Mouse (Mus musculus) retina, adult 2 months (tissue): Measurements from ENCODE around the gene Stard5.

Source experiments
- DNase-seq: peaks from one replicate; pipeline ENCODE4 v3.0.0-alpha.2; 2012; ENCODE audit warnings: low read depth, low spot score

The Stard5 gene

DNA sequence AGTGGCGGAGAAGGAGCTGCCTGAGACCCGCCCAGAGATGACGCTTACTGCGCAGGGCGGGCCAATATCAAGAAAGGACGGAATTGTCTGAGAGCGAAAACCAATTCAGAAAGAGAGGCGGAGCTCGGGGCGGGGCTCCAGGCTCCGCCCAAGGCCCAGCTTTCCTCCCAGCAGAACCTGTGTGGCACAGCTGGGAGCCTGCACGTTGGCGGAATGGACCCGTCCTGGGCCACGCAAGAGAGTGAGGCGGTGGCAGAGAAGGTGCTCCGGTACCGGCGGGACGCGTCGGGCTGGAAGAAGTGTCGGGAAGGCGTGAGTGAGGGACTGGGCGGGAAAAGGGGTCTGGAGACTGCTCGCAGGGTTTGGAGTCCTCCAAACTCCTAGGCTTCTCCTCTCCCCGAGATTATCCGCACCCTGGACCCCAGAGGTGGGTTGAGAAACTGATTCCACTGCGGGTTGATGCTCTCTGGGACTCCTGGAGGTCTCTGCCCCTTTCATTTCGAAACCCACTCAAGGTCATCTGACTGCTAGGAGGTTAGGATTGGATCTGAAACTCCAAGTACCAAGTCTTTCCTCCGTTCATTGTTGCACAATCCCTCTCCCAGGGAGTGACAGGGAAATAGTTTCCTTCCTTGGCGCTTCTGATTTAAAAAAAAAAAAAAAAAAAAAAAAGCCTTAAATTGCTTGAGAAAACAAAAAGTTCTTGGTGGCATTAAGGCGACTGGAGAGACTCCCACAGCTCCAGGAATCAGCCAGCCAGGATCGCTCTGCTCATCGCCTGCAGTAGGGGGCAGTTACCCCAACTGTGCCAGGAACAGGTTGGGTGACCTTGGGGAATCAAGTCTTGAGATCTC, at the start of gene Stard5:
TSS of gene Stard5 (plus strand) at position 132 of the 854 bp plus-strand sequence.
- DNase-seq = peak; percentile 75

DNA sequence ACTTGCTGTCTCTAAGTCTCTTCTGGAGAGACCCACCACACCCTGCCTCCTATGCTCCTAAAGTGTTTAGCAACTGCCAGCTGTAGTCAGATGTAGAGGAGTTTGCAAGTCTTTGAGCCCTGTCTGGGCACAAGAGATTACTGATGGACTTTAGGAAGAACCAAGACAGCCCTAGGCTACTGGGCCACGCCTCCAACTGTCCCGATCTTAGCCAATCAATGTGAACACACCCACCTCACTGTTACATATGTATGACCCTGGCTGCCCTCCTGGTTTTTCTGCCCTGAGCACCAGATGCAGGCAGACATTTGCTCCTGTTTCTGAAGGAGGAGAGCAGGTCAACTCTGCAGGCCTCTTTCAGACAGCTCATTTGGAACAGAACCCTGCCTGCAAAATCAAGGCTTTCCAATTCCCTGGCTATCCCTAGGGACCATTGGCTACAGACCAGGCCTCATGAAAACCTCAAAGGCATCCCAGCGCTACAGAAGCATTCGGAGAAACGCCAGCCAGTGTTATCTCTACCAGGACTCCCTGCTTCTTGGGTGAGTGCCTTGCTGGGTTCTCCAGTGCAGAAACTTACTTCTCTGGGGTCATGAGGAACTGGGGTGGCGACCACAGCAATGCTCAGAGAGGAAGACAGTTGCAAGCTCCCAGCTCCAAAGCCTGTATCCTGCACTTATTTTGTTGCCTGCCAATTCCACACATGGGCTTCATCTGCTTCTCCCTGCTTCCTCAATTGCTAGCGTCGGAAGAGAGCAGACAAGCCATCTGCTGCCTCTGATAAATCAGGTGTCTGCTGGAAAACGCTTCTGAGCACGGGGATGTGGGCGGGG, 46.9 kb upstream of the Stard5 start, which contains the start of gene Tmc3:
TSS of gene Tmc3 (plus strand) at position 289 of the 833 bp plus-strand sequence.
- no peak for DNase-seq

DNA sequence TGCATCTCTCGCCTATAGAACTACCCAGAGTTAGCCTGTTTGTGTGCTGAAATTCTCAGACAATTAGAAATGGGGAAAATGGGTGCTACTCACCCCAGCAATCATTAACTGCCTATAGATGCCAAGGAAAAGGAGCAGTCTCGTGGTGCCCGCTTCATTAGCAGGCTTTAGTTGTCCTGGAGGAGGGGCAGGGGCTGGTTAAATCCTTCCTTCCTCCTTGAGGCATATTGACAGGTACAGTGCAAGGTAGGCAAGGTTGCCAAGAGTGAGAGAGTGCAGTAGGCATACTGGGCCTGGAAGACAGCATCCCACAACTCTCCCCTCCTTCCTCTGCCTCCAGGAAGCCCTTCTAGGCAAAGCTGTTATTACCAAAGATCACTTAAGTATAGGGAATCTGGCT, 37.7 kb upstream of the Stard5 start:
- no peak for DNase-seq

DNA sequence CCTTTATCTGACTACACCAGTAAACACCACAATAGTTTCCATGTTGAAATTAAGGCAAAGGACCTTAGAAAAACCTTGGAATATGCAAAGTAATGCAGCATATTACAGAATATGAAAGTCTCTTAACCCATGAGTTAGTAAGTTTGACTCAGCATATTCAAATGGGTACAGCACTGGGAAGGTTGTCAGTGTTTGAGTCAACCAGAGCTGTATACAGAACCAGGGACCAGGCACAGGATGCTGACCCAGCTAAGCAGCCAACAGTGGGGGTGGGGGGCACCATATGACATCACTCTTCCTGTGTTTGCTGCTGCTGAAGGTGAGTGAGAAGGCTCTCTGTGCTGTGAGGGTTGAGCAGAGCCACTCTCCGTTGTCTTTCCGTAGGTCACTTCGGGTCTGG, 34.7 kb upstream of the Stard5 start:
- no peak for DNase-seq

DNA sequence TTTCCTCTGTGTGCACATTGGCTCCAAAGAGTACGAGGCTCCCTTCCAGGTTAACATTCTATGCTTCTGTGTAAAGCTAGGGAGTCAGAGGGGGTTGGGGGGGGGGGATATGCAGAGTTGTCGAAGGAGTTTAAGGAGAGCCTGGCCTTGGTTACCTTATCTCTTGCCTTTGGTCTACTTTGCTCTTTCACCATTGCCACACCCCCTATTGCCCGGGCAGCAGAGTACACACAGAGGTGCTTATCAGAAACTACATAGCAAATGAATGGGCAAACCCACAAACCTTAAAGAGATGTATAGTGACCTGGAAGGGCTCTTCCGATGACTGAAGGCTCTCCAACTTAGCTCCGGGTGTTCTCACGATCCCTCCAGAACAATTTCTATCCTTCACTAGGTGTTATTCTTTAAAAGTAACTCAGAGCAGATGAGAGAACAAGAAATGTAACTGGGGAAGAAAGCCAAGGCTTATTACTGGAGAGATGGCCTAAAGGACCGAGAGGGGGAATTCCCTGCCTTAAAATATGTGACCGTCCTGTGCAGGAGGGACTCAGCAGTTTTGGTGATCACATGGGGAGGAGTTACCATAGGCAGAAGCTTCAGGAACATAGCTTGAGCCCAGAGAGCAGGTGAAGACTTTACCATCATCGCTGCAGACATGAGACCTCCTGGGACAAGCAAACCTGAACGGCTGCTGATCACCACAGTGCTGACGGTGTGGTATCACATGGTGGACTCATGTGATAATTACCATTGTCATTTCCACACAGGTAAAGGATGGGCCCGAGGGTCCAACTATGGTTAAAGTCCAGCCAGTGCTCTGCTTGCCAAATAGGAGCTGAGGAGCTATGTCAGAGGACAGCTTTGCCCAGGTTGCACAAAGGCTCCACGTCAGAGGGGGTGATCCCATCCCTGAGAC, 32.5 kb upstream of the Stard5 start:
- DNase-seq = no peak

DNA sequence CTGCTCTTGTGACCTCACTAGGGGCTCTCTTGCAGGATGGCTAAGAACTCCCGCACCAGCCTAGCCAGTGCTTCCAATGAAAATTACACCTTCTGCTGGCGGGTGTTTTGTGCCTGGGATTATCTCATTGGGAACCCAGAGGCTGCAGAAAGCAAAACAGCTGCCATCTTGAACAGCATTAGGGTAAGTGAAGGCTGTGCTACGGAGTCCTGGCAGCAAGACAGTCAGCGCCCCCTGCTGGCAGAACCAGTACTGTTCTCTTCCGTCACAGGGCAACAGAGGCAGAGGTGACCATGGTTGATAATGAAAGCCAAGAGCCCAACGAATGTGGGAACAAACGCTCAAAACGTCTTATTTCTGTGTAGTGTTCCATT, 31.9 kb upstream of the Stard5 start:
- DNase-seq = no peak

DNA sequence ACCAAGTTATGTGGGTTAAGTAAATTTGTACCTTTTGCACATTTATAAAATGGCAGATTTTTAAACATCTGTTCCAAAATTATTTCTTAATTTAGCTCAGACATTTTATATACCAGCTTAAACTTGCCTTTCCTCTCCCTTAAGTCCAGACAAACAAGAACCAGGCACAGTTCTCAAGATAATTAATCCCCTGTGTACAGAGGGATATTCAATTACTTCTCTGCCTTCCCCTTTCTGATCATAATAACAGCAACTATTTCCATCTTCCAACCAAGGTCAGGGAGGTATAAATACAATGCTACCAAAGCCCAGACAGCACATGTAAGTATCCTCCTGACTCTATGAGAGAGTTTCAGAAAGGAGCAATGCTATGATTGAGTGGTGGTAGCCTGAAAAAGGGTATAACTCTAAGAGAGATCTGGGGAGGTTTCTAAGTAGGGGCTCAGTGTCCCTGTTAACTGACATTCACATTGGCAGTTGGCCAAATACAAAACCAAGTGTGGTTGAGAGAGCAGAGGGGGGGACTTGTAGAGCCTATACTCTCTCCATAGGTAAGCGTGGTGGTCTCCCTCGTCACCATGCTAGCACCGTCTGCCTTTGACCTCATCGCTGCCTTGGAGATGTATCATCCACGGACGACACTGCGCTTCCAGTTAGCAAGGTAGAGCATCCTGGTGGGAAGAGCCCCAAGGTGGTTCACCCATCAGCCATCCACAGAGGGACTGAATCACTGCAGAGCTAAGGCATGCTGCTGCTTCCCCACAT, 27.4 kb upstream of the Stard5 start:
- no peak for DNase-seq

DNA sequence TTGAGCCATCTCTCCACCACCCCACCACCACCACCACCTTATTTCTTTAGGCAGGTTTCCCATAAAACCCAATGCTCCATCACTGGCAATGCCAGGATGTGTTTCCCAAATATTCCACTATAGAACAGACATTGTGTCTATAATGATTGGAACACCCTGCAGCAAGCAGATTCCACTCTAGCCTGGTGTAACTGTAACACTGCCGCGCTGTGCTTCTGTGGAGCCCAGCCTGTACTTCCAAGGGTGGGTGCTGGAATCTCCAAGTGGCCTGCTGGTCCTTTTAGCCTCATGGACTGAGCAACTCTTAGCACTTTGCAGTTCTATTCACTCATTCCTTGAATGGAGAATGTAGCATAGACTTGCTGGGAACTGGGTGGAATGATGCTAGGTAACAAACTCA, 25.0 kb upstream of the Stard5 start:
- DNase-seq = no peak

DNA sequence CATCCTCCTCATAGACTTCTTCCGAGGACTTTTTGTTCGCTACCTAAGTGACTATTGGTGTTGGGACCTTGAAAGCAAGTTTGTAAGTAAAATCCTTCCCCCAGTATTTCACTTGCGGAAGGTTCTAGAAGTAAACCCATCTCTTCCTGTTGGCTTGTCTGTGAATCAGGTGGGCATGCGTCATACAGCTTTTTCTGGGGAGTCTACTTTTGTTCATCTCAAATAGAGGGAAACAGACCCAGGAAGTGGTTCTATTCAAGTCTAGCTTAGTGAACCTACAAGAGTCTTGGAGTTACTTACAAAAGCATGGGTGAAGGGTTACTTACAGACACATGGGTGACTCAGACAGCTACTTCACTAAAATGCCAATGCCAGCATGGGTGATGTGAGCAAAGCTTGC, 21.9 kb upstream of the Stard5 start:
- no peak for DNase-seq

DNA sequence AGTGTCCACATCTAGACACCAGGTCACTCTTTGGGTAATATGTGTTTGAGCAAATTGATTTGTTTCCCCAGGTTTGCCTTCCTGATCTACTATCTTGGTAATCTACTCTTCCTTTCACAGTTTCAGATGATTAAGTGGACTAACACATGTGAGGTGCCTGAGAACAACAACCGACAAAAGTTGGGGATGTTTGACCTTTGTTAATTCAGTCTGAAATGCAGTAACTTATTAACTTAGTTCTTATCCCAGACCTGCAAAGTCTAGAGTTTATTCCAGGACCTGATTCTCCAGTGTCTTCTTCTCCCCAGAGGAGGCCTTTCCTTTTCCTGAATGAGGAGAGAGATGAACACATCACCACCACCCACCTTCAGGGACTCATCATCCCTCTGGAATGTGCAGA, 19.9 kb upstream of the Stard5 start:
- no peak for DNase-seq

DNA sequence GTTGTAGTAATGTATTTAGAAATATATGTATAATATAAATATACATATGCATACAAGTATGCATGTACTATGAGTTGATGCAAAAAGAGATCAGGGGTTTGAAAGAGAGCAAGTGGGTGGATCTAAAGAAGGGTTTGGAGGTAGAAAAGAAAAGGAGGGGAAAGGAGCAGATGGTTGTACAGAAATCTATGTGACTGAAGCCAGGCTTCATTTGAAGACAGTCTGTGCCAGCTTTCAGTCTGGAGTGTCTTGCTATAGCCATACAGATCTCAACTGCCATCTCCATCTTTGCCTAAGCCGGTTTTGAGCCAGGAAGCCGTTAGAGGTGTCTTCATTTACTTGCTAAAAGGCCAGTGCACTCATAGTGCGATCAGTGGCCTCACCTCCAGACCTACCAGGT, 16.5 kb upstream of the Stard5 start:
- no peak for DNase-seq

DNA sequence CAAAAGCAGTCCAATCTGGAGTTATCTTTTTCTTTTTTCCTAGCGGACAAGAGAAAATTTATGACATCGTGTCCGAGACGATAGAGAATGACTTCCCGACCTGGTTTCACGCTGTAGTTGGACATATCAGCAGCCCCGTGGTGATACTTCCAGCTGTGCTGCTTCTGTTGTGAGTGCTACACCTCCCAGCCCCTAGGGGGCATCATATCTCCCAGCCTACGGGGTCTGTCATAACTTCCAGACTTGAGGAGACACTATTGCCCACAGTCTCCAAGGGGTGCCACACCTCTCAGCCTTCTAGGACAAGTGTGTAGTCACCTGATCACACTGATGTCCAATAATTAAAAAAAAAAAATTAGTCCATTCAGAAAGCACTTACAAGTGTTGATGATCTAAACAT, 15.9 kb upstream of the Stard5 start:
- no peak for DNase-seq

DNA sequence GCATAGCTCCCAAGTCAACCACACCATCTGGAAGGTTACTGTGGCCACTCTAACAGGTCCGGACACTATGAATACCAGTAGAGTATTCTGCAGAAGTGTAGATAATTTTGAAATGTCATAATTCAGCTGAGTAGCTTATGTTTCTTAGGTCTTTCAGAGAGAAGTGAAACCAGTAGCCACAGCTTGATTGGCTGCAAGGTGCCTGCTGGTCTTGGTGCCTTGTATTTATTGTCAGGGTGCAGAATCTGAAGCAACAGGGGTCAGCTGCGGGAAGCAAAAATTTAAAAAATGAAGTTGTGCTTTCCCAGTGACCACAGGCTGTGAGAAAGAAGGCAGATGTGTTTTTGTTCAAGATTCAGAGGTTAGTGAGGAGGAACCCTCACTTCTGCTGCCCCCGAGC, 15.5 kb upstream of the Stard5 start:
- DNase-seq = no peak

DNA sequence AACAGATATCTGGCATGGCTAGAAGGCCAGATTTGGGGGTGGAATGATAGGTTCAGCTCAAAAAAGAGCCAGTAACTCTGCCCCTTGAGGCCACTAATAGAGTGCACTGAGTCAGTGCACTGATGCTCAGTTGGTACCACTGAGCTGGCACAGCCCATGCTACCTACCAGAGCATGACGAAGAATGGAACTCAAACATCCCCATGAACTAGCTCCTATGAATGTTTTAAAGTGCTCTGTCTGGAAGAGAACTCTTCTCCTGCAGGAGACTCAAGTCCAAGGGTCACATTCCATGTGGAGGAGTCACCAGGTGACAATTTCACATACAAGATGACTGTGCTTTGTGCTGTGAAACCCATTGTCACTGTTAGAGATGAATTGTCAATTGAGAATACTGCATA, 13.1 kb upstream of the Stard5 start:
- no peak for DNase-seq

DNA sequence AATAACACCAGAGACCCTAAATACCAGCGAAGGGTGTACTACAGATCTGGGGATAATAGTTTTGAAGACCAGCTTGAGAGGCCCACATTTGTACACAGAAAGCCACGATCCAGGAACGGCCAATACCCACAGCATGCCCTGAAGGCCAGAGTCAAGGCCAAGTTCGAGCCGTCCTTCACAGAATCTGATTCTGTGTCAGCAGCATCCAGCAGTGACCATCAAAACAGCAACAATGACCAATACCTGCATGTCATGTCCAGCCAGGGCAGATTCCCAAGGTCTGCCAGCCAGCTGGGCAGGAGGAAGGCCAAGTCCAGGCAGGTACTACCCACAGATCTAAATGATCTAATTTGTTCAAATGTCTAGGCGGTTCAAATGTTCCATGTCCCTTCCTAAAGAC, 9.2 kb upstream of the Stard5 start:
- no peak for DNase-seq

DNA sequence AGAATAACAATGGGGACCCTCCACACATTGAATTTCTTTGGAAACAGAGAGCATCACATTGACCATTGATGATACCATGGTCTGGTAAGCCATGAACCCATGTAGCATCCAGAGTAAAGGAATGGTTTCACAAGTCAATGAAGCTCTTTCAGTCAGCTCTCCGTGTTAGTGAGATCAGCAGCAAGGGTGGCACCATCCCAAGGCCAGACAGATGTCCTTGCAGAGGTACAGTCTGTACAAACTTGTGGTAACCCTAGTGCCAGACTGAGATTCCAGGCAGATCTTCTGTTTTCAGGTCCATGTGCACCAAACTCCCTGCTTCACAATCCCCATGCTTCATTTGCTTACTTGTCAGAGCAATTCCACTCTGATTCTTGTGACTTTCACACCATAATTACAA, 7.7 kb upstream of the Stard5 start:
- no peak for DNase-seq

DNA sequence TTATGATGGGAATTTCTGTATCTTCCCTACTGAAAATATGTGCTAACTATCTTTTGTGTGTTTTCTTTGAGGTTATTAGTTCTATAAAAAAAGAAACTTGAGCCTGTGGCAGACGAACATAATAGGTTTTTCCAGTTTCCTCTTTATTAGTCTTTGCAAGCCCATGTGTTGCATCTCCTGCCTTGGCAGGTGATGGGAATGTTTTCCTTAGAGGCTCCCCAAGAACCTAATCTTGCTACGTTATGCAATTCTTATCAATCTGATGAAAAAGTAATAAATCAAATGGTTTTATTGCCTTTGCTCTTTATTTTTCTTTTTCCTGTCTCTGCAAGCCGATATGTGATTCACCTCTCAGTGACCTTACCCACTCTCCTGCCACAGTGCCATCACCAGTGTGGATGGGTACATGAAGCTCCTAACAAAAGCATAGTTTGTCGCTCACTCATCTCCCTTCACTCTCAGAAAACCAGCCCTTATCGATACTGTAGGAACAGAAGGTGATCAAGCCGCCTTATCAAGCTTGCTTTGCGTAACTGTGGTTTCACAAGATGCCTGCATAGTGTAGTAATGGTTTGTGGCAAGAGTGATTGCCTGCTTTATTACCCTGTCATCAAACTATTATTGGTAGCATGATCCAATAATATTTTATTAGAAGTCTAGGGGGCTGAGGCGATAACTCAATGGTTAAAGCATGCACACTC, 5.1 kb upstream of the Stard5 start:
- DNase-seq = no peak

DNA sequence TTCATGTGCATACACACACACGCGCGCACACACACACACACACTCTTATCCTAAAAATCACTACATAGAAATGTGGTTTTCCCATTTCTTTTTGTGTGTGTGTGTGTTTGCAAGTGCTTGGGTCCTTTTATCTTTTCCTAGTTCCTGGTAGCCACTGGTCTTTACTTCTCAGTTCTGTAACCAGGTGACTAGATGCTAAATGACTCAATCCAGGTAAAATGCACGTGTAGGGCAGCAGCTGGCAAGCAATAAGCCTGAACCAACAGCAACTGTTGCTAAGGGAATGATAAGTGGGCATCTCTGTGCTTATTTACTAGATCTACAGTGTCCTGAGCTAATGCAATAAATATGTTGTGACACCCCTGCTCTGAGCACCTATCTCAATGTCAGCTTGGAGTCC, 4.4 kb upstream of the Stard5 start:
- DNase-seq = no peak

DNA sequence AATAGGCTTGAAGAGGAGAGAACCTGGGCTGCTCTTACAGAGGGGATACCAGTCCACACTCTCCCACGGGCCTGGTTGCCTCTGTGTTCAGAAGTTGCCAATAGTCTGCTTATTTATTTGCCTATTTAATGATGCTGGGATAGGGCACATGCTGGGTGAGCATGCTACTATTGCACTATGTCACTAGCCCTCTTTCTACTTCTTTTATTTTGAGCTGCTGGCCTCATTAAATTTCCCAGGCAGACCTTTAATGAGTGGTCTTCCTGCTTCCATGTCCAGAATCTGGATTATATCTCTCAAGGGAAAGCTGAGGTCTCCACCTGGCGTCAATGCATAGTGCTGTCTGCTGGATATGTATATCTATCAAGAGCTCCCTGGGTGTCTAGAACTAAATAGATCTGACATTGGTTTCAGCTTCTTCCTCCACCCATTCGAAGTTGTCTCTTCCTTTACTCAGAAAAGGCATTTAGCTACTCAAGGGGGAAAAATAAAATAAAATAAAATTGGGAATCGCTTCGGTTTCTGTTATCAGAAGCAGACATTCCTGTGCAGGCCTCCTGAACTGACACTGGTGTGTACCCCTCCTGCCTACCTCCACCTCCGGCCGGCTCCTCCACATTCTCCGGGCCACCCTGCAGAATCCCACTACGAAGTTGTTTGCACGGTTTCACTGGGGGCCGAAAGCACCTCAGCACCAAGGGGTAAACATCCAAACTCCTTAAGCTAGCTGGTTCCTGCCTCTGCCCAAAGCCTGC, 509 bp upstream of the Stard5 start:
- DNase-seq = no peak

DNA sequence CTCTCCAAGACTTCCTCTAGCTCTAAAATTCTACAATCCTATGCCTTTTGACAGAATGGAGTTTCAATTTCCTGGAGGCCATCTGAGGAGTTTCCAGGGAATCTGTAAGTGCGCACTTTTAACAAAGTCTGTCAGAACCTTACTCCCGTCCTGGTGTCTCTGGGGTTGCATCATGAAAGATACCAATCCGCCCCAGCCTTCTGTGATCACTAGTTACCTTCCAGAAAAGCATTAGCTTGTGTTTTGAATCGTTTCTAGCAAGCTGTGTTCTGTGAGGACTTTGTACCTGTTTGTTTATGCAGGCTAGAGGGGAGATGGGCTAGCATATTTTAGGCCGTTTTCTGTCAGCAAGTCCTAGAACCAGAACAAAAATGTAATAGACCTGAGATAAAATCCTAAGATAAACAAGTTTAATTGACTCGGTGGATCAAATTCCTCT, 942 bp downstream of the Stard5 start:
- no peak for DNase-seq
